Mouse (Mus musculus): Measurements from ENCODE around the gene Gm12169. TPM values are rescaled to one million over a fixed set of nuclear protein-coding genes. Genes with fewer than 3 reads are reported as not detected.

Gm12169 gene
- polyA plus RNA-seq, 1 experiment from 2014 or later: not detected

- Histone ChIP-seq H3K4me3 (ENCODE audit: low read depth, low read length) (no peak overlapping the region), H3K36me3 (ENCODE audit: control insufficient read depth, insufficient read depth, low read length) (no peaks in the 10 kb centered on the region), H3K4me2 (ENCODE audit: low read length) (no peak overlapping the region), H3K9me3 (replicated peaks; ENCODE audit: control insufficient read depth, low read length, poor library complexity, severe bottlenecking) (no peaks in the 10 kb centered on the region), H3K27ac (ENCODE audit: low read length) (no peak overlapping the region), H3K27me3 (ENCODE audit: control insufficient read depth, insufficient read depth, low read depth, low read length) (no peaks in the 10 kb centered on the region), H3K9ac (ENCODE audit: low read depth, low read length) (no peak overlapping the region), H3K4me1 (ENCODE audit: control insufficient read depth, insufficient read depth, low read length) (no peaks in the 10 kb centered on the region)
- WGBS: 76% methylated on average over 4 of the region's 4 CpGs
- no peak for ATAC-seq
Measured at GRCm38 (mm10) chr11:46530149-46530548, 6.1 kb downstream of the Gm12169 start.

GRCm38 (mm10) chr11:46536978-46537377 lies 13.0 kb downstream of the Gm12169 start:
- Histone ChIP-seq H3K4me1 (ENCODE audit: control insufficient read depth, insufficient read depth, low read length) (no peaks in the 10 kb centered on the region), H3K27me3 (ENCODE audit: control insufficient read depth, insufficient read depth, low read depth, low read length) (no peaks in the 10 kb centered on the region), H3K4me2 (ENCODE audit: low read length) (no peak overlapping the region), H3K27ac (ENCODE audit: low read length) (no peak overlapping the region), H3K36me3 (ENCODE audit: control insufficient read depth, insufficient read depth, low read length) (no peaks in the 10 kb centered on the region), H3K9me3 (replicated peaks; ENCODE audit: control insufficient read depth, low read length, poor library complexity, severe bottlenecking) (no peaks in the 10 kb centered on the region), H3K9ac (ENCODE audit: low read depth, low read length) (no peak overlapping the region), H3K4me3 (ENCODE audit: low read depth, low read length) (no peak overlapping the region)
- no peak for ATAC-seq
- 58% methylated on average over 4 of the region's 4 CpGs for WGBS

GRCm38 (mm10) chr11:46543530-46543929 lies 19.5 kb downstream of the Gm12169 start:
- WGBS: 88% methylated on average over 2 of the region's 2 CpGs
- Histone ChIP-seq H3K4me3 (ENCODE audit: low read depth, low read length) (no peak overlapping the region), H3K9ac (ENCODE audit: low read depth, low read length) (no peak overlapping the region), H3K4me2 (ENCODE audit: low read length) (no peak overlapping the region), H3K27me3 (ENCODE audit: control insufficient read depth, insufficient read depth, low read depth, low read length) (no peaks in the 10 kb centered on the region), H3K4me1 (ENCODE audit: control insufficient read depth, insufficient read depth, low read length) (no peaks in the 10 kb centered on the region), H3K36me3 (ENCODE audit: control insufficient read depth, insufficient read depth, low read length) (no peaks in the 10 kb centered on the region), H3K27ac (ENCODE audit: low read length) (no peak overlapping the region), H3K9me3 (replicated peaks; ENCODE audit: control insufficient read depth, low read length, poor library complexity, severe bottlenecking) (no peaks in the 10 kb centered on the region)
- no peak for ATAC-seq

GRCm38 (mm10) chr11:46549721-46550120 lies 25.7 kb downstream of the Gm12169 start:
- no peak overlapping the region for H3K9ac ChIP-seq (ENCODE audit: low read depth, low read length)
- no peaks in the 10 kb centered on the region for H3K36me3 ChIP-seq (ENCODE audit: control insufficient read depth, insufficient read depth, low read length)
- H3K27me3 ChIP-seq (ENCODE audit: control insufficient read depth, insufficient read depth, low read depth, low read length): no peaks in the 10 kb centered on the region
- no peak for ATAC-seq
- H3K9me3 ChIP-seq (replicated peaks; ENCODE audit: control insufficient read depth, low read length, poor library complexity, severe bottlenecking): no peaks in the 10 kb centered on the region
- 83% methylated on average over 4 of the region's 4 CpGs for WGBS
- no peak overlapping the region for H3K4me3 ChIP-seq (ENCODE audit: low read depth, low read length)
- H3K4me2 ChIP-seq (ENCODE audit: low read length): no peak overlapping the region
- H3K4me1 ChIP-seq (ENCODE audit: control insufficient read depth, insufficient read depth, low read length): no peaks in the 10 kb centered on the region
- no peak overlapping the region for H3K27ac ChIP-seq (ENCODE audit: low read length)

- Histone ChIP-seq H3K27ac (ENCODE audit: low read length) (no peak overlapping the region), H3K4me3 (ENCODE audit: low read depth, low read length) (no peak overlapping the region), H3K9ac (ENCODE audit: low read depth, low read length) (no peak overlapping the region), H3K36me3 (ENCODE audit: control insufficient read depth, insufficient read depth, low read length) (no peaks in the 10 kb centered on the region), H3K9me3 (replicated peaks; ENCODE audit: control insufficient read depth, low read length, poor library complexity, severe bottlenecking) (no peaks in the 10 kb centered on the region), H3K4me2 (ENCODE audit: low read length) (no peak overlapping the region), H3K27me3 (ENCODE audit: control insufficient read depth, insufficient read depth, low read depth, low read length) (no peaks in the 10 kb centered on the region), H3K4me1 (ENCODE audit: control insufficient read depth, insufficient read depth, low read length) (no peaks in the 10 kb centered on the region)
- ATAC-seq: no peak
- 98% methylated on average over 3 of the region's 3 CpGs for WGBS
Measured at GRCm38 (mm10) chr11:46552741-46553140, 28.7 kb downstream of the Gm12169 start.

- Histone ChIP-seq H3K27ac (ENCODE audit: low read length) (no peak overlapping the region), H3K9me3 (replicated peaks; ENCODE audit: control insufficient read depth, low read length, poor library complexity, severe bottlenecking) (no peaks in the 10 kb centered on the region), H3K4me1 (ENCODE audit: control insufficient read depth, insufficient read depth, low read length) (no peaks in the 10 kb centered on the region), H3K36me3 (ENCODE audit: control insufficient read depth, insufficient read depth, low read length) (no peaks in the 10 kb centered on the region), H3K27me3 (ENCODE audit: control insufficient read depth, insufficient read depth, low read depth, low read length) (no peaks in the 10 kb centered on the region), H3K9ac (ENCODE audit: low read depth, low read length) (no peak overlapping the region), H3K4me3 (ENCODE audit: low read depth, low read length) (no peak overlapping the region), H3K4me2 (ENCODE audit: low read length) (no peak overlapping the region)
- WGBS: 81% methylated on average over 4 of the region's 4 CpGs
- ATAC-seq: no peak
Measured at GRCm38 (mm10) chr11:46561096-46561495, 37.1 kb downstream of the Gm12169 start.

- Histone ChIP-seq H3K27ac (ENCODE audit: low read length) (no peak overlapping the region), H3K36me3 (ENCODE audit: control insufficient read depth, insufficient read depth, low read length) (no peaks in the 10 kb centered on the region), H3K9me3 (replicated peaks; ENCODE audit: control insufficient read depth, low read length, poor library complexity, severe bottlenecking) (no peaks in the 10 kb centered on the region), H3K4me1 (ENCODE audit: control insufficient read depth, insufficient read depth, low read length) (no peaks in the 10 kb centered on the region), H3K27me3 (ENCODE audit: control insufficient read depth, insufficient read depth, low read depth, low read length) (no peaks in the 10 kb centered on the region), H3K4me3 (ENCODE audit: low read depth, low read length) (no peak overlapping the region), H3K4me2 (ENCODE audit: low read length) (no peak overlapping the region), H3K9ac (ENCODE audit: low read depth, low read length) (no peak overlapping the region)
- 80% methylated on average over 1 of the region's 1 CpGs for WGBS
- no peak for ATAC-seq
Measured at GRCm38 (mm10) chr11:46564671-46565070, 40.7 kb downstream of the Gm12169 start.

GRCm38 (mm10) chr11:46565967-46566366 lies 42.0 kb downstream of the Gm12169 start:
- Histone ChIP-seq H3K4me2 (ENCODE audit: low read length) (no peak overlapping the region), H3K4me3 (ENCODE audit: low read depth, low read length) (no peak overlapping the region), H3K36me3 (ENCODE audit: control insufficient read depth, insufficient read depth, low read length) (no peaks in the 10 kb centered on the region), H3K9ac (ENCODE audit: low read depth, low read length) (no peak overlapping the region), H3K27ac (ENCODE audit: low read length) (no peak overlapping the region), H3K4me1 (ENCODE audit: control insufficient read depth, insufficient read depth, low read length) (no peaks in the 10 kb centered on the region), H3K9me3 (replicated peaks; ENCODE audit: control insufficient read depth, low read length, poor library complexity, severe bottlenecking) (no peaks in the 10 kb centered on the region), H3K27me3 (ENCODE audit: control insufficient read depth, insufficient read depth, low read depth, low read length) (no peaks in the 10 kb centered on the region)
- ATAC-seq: no peak
- 96% methylated on average over 2 of the region's 2 CpGs for whole genome bisulfite sequencing

- H3K36me3 ChIP-seq (ENCODE audit: control insufficient read depth, insufficient read depth, low read length): no peaks in the 10 kb centered on the region
- no peak overlapping the region for H3K27ac ChIP-seq (ENCODE audit: low read length)
- H3K9ac ChIP-seq (ENCODE audit: low read depth, low read length): no peak overlapping the region
- H3K27me3 ChIP-seq (ENCODE audit: control insufficient read depth, insufficient read depth, low read depth, low read length): no peaks in the 10 kb centered on the region
- no peaks in the 10 kb centered on the region for H3K4me1 ChIP-seq (ENCODE audit: control insufficient read depth, insufficient read depth, low read length)
- H3K4me3 ChIP-seq (ENCODE audit: low read depth, low read length): no peak overlapping the region
- H3K9me3 ChIP-seq (replicated peaks; ENCODE audit: control insufficient read depth, low read length, poor library complexity, severe bottlenecking): no peaks in the 10 kb centered on the region
- no peak for ATAC-seq
- 78% methylated on average over 1 of the region's 1 CpGs for WGBS
- no peak overlapping the region for H3K4me2 ChIP-seq (ENCODE audit: low read length)
Measured at GRCm38 (mm10) chr11:46569107-46569506, 45.1 kb downstream of the Gm12169 start.

GRCm38 (mm10) chr11:46571327-46571726 lies 47.3 kb downstream of the Gm12169 start, which contains the start of gene BC053393:
Gene BC053393, plus strand, starts transcription at chr11:46571536.
- H3K9ac ChIP-seq (ENCODE audit: low read depth, low read length): no peak within 1 kb of the TSS
- no peaks in the 10 kb centered on the region for H3K4me1 ChIP-seq (ENCODE audit: control insufficient read depth, insufficient read depth, low read length)
- no peaks in the 10 kb centered on the region for H3K27me3 ChIP-seq (ENCODE audit: control insufficient read depth, insufficient read depth, low read depth, low read length)
- 88% methylated on average over 1 of the region's 1 CpGs for WGBS
- H3K4me3 ChIP-seq (ENCODE audit: low read depth, low read length): no peak within 1 kb of the TSS
- H3K4me2 ChIP-seq (ENCODE audit: low read length): no peak within 1 kb of the TSS
- H3K36me3 ChIP-seq (ENCODE audit: control insufficient read depth, insufficient read depth, low read length): no peaks in the 10 kb centered on the region
- H3K27ac ChIP-seq (ENCODE audit: low read length): no peak within 1 kb of the TSS
- no peaks in the 10 kb centered on the region for H3K9me3 ChIP-seq (replicated peaks; ENCODE audit: control insufficient read depth, low read length, poor library complexity, severe bottlenecking)
- ATAC-seq: no peak
